Mouse (Mus musculus) cerebellum, adult (tissue): ENCODE measurements around the gene Zfp668.
"Not testable (repeated sequence)": the region's sequence is repeated elsewhere in the genome, so short reads cannot be mapped to it uniquely, and the experiment has no call there.

Experiments
- ATAC-seq: cut with Nextera tagmentation; 2 replicates; pipeline ENCODE4 v1.9.2; 2017; ENCODE audit warnings: mild to moderate bottlenecking, moderate library complexity, mixed read lengths; ENCODE audit not compliant: insufficient number of reproducible peaks, low FRiP score, low TSS enrichment

Gene Zfp668

DNA sequence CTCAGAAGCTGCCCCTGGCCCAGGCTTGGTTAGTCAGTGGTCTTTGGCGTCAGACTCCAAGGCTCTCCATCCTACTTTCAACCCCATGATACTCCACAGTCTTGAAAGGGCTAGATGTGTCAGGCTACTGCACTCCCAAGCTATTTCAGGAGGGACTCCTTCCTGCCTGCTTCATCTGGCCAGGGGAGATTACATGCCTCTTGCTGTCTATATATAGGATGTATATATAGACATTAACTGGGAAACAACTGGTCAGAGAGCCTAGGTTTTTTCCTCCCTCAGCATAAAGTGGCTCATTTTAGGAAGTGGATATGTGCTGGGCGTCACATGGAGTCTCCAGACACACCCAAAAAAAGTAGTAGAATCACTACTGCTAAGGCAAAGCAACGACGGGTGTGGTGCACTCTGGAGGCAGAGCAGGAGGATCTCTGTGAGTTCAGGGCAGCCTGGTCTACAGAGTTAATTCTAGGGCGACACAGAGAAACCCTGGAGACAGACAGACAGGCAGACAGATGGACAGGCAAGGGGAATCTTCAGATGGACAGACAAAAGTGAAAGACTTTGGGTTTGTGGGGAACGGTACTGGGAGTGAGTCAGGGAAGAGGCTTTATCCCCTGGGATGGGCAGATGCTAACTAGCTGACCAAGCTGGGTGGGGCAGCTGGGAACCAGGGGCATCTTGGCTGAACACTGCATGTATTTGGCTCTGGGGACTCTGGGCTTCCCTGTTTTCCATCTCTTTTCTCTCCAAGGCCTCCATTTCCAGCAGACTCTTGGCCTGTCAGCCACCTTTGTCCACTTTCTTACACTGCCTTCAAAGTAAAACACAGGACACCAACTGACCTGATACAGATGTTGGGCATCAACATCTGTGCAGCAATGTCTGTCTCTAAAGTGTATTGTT is 26.4 kb downstream of the Zfp668 start:
- ATAC-seq, result no peak

DNA sequence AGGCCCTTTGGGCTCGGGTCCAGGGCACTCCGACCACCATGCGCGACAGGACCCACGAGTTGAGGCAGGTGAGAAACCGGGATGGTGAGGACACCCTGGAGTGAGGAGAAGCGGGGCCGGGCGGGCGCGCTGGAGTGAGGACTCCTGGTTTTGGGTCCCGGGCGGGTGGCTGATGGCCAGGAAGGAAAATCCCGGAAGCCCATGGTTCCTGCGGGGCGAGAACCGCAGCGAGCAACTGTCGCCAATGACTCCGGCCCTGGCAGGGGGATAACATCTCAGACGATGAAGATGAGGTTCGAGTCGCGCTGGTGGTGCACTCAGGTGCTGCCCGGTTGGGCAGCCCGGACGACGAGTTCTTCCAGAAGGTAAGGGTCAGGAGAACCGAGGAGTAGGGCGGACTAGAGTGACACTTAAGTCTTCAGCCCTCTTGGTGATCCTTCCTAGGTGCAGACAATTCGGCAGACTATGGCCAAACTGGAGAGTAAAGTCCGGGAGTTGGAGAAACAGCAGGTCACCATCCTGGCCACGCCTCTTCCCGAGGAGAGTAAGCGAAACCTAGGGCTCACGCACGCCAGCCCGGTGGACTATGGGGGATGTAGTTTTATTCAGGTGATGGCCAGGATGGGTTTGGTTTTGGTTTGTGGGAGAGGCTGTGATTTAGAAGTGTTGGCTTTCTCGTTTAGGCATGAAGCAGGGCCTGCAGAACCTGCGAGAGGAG is 34.5 kb downstream of the Zfp668 start:
- ATAC-seq, result peak; percentile 60; the same call in 1 of the 2 replicates

DNA sequence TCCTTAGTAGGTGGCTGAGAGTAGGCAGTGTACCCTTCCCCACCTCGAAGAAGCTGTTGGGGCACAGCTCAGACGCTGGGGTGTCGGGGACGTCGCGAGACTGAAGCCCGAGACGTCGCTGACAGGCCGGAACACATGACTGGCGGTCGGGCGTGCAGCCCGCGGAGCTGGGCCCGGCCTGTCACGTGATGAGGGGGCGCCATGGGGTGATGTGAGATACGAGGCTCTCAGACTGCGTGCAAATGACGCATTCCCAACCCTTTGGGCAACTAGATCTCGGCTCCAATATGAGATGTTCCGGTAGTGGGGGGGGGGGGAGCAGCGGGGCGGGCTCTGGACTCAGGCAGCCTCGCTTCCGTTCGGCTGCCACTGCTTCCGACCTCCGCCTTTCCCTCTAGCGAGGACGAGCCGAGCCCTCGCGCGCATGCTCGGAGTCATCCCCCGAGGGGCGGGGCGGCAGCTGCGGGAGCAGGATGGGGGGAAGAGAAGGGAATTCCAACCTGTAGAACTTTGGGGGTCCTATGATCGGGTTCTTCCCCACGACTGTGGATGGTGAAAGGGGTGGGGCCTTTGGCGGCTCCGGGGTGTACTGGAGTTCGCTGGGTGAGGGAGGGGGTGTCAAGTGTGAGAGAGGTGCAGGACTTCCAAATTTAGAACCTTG is 35.2 kb downstream of the Zfp668 start:
- peak; percentile 82 for ATAC-seq

DNA sequence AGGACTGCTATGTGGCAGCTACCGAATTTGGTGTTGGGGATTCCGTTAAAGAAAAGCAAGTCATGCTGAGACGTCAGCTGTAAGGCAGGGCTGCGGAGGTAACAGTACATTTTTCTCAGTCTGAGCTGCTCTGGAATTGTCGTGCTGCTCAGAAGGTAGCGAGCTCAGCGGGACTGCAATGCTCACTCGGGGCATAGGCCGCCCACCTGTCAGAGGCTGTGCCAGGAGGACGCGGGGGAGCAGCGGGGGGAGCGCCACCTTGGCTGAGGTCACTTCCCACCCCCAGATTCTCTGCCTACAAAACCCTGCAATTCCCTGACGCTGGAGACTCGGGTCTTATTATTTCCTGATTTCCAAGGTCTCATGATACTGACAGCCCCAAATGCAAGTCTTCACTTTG is 35.7 kb downstream of the Zfp668 start:
- peak; percentile 17; the same call in 1 of the 2 replicates for ATAC-seq

DNA sequence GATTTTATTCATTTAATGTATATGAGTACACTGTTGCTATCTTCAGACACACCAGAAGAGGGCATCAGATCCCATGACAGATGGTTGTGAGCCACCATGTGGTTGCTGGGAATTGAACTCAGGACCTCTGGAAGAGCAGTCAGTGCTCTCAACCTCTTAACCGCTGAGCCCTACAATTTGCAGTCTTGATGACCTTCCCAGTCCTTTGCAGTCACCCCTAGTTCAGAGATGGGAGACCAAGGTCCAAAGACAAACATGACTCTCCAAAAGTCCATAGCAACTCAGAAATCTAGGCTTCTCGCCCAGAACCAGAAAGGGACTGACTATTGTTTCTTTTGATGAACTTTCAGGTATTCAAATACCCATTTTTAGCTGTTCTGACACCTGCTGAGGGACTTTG is 36.6 kb downstream of the Zfp668 start:
- not testable (repeated sequence) for ATAC-seq

DNA sequence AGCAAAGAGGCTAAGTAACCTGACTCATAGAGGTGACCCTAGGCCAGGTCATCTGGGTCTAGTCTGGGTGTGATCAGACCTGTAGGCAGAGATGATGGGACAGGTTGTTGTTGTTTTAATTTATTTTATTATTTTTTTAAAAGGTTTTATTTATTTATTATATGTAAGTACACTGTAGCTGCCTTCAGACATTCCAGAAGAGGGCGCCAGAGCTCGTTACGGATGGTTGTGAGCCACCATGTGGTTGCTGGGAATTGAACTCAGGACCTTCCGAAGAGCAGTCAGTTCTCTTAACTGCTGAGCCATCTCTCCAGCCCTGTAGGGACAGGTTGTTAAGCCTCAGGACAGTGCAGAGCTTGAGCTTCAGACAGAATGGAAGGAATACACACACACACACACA is 38.8 kb downstream of the Zfp668 start:
- not testable (repeated sequence) for ATAC-seq

DNA sequence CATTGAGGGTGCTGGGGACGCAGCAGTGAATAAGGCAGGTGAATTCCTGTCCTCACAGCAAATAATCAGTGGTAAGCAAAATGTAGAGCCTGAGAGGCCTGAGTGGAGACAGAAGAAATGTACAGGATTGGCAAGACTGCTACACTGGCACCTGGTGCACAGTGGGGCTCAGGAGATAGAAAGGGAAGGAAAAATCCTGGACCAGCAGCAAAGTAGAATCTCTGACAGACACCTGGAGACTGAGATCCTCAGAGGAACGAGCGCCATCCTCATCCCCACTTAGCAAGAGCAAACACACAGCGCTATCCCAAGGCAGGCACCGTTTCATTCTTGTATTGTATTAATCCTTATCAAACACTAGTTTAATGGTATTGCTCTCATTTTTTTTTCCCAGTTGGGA is 39.2 kb downstream of the Zfp668 start:
- no peak for ATAC-seq

DNA sequence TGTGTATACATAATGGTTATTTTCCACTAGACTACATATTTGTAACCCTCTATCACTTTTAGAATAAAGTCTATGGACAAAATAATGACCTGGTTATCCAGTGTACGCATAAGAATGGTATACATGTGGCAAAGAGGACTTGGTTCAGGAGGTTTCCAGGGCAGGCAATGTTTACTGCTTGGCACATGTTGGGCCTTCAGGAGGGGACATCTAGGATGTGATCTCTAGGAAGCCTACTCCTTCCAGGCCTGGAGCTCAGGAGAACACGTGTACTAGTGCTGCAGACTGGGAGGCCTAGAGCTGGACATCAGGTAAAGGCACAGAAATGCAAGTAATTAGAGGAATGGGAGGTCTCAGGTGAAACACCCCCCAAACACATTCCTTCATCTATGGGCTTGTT is 41.1 kb downstream of the Zfp668 start:
- no peak for ATAC-seq

DNA sequence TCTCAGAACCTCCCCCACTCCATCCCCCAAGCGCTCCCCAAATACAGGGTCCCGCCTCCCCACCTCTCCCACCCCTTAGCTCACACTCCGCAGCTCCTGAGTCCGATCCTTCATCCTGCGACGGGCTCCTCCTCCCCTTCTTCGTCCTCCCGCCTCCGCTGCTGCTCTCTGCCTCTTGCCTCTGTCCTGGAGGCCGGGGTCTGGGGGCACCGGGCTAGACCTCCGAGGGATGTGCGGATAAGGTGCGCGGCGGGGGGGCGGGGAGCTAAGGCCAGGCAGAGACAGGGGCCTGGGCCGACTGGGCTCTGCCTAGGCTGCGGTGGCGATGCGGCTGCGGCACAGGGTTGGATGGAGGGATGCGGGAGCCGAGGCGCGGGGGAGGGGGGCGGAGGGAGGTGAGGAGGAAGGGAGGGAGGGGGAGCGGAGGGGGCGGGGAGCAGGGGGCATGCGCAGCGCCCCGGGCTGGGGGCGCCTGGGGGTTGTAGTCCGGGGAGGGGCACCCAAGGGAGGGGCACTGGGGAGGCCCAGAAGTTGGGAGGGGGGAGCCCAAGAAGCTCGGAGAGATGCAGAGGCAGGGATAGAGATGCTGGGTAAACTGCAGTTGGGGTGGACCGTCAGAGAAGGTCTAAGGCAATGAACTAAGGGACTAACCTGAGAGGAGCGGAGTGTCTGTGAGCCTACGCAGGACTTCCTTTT is 52.3 kb downstream of the Zfp668 start, which contains the start of the genes Stx4a and Stx1b:
Stx4a (plus strand) TSS at position 119 of the 696 bp plus-strand sequence.
Stx1b (minus strand) TSS at position 374 of the 696 bp plus-strand sequence.
- ATAC-seq, result peak; percentile 71

DNA sequence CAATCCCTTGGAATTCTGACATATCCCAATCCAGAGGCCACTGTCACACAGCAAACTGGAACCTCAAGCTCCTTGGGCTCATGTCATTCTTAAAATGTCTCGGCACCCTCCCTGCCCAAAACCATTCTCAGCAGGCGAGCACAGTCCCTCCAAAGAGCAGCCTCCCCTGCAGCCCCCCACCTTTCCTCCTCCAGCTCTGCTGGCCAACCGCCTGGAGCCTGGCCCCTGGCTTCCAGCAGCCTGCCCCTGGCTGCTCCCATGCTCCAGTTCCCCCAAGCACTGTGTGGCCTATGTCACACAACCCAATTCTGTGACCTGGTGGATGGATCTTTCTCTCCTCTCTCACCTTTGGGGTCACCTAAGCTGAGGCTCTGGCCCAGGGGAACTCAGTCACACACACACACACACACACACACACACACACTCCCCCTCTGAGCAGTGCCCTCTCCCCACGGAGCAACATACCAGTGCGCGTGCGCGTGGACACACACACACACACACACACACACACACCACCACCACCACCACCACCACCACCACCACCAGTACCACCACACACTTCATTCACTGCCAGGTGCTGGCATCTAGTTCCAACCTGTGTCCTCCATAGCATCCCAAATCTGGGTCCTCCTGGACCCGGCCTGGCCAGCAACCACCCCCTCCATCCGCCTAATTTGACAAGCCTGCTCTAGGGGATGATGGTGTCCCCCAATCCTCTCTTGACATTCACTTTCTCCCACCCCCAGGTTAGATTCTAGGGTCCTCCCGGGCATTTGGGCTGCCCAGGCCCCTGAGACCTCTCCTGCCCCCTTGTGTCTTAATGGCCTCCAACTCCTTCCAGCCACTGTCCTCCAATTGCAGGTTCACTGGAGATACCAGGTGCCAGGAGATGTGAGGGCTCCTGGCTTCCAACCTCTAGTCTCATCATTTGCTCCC is 53.1 kb downstream of the Zfp668 start:
- ATAC-seq, result peak; percentile 32; the same call in 1 of the 2 replicates

DNA sequence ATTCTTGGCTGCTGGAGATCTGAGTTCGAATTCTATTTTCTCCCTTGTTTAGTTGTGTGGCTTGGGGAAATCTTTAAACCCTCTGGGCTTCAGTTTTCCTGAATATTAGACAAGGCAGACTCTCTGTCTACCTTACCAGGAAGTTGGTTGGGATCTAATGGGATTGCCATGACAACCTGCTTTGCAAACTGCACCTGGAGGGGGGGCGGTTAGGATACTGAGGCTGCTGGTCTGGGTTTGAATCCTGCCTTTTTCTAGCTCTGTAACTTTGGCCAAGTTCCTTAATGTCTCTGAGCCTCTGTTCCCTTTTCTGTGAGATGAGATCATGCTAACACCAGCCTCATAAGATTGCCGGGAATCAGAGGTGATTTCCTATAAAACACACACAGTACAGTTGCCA is 54.1 kb downstream of the Zfp668 start:
- ATAC-seq, result no peak

DNA sequence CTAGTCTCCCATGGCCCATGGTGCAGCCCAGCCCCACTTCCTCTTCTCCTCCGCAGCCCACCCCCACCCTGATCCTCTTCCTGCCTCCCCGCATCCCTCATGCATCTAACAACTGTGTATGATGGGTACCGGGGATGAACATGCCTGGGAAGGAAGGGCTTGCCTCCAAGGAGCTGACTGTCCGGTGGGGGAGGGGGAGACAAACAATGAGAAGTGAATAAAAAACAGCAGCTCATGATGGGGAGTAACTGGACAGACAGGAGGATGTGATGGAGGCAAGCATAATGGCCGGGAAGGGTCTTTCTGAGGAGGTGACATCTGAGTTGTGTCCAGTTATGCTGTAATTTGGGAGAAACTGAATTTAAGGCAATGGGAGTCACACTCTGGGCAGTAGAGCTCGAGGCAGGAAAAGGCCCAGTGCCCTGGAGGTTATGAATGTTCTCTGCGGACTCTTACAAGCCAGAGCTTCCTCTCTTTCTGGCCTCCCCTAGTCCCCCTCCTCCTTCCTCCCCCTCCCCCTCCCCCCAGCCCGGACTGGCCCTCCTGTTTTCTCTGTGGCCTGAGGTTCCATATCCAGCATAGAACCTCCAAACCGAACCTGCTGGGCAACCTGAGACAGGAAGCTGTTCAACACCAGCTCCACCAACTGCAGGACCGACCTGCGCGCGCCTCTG is 55.7 kb downstream of the Zfp668 start:
- ATAC-seq, result no peak

DNA sequence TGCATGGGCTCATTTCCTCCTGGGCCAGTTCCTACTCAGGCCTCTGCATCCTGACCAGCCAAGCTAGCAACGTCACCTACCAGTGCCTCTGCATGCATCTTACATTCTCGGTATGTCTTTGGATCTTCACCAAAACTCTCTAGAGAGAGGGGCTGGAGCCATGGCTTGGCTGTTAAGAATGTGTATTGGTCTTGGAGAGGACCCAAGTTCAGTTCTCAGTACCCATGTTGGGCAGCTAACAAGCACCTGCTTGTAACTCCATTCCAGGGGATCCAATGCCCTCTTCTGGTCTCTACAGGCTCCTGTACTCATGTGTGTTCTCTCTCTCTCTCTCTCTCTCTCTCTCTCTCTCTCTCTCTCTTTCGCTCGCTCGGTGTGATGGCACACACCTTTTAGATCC is 58.9 kb downstream of the Zfp668 start:
- ATAC-seq, result no peak

DNA sequence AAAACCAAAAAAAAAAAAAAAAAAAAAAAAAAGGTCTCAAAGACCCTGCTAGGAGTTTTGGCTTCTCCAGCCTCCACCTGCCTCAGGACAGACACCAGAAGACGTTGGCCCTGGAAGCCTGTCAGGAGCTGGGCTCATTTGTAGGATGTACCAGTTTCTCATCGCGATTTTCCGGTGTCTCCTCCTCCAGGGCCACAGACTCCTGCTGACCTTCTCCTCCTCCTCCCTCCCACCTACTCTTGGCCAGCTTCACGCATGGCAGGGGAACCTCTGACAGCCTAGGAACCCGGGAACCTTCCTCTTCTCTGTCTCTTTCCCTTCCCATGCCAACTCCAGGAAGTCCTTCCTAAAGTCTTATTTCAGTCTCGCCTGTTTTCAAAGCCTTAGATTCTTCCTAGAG is 59.6 kb downstream of the Zfp668 start:
- no peak for ATAC-seq

DNA sequence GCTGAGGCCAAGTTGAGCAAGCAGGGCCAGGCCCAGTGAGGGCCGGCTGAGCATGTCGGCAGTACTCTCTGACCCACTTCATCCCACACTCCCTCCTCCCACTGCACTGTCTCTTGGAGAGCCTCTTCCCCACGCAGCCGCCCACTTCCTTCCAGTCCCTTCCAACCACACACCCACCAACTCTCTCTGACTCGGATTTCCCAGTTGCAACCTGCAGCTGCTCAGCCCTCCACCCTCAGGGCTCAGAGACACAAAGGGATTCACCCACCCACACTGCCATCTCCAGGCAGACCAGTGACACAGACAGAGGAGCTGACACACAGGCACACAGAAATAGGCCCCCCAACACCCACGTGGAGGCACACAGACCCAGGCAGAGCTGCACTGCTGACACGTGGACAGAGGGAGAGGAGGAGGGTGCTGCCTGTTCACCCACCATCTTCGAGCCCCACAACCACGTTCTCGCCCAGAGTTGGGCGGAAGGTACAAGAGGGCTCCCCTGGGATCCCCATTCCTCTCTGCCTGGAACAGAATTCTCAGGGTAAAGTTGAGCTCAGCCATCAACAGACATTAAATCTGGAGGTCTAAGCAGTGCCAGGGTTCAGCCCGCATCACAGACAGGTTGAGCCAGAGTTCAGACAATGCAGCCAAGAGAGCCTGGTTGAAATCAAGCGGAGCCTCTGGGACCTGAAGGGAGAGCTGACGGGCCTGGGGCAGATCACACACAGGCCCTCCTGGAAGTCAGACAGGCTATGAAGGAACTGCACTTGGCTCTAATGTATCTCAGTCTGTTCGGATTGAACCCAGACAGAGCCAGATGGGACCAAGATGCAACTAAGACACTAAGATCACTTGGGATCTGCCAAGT is 60.4 kb downstream of the Zfp668 start:
- 0 out of 2 replicates have a peak, but pooled peaks have one; percentile 21 for ATAC-seq

DNA sequence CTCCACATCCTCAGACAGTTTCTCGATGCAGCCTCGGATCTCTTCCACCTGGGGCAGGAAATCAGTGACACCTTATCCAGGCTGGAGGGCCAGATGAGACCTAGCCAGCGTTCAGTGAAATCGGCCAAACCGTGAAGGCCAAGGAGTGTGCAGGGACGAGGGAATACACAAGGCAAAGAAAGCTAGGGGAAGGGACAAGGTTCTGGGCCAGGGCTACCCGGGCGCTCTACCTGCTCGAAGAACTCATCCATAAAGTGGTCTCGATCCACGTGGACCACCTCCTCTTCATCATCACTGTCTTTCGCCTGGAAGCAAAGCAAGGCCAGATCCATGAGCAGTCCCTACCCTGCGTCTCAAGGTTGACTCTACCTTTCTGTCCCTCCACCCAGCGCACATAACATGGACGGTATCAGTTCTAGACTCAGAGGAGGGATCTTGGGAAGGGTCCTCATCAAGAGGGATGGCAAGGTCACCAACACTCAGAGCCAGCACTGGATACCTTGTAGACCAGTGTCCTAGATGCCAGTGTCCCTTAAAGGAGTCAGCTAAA is 61.4 kb downstream of the Zfp668 start:
- no peak for ATAC-seq

DNA sequence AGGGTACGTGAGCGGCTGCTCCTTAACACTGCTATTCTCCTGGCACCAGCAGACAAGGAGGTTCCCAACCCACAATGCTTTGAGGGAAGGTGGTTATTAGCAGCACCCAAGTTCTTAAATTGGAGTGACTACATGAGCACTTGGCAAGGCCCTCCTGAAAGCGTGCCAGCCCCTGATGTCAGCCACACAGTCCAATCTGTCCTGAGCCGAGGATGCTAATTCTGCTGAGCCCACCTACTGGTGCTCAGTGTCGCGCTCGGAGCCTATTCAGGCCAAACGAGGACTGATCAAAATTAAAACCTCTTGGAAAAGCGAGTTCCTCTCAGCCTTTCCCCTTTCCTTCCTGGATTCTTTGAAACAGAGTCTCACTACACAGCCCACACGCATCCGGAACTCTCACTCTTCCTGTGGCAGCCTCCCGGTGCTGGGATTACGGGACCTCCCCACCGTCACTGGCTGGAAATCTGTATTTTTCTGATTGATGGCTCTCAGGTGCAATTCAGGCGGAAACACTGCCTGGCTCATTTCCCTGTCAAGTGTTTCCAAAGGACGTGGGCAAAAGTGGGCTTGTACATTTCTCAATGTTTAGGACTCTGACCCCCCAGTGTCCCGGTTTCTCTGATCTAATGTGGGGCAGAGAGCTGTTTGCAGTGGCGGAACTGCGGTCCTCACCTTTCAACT is 62.2 kb downstream of the Zfp668 start:
- ATAC-seq, result peak; percentile 77; the same call in 1 of the 2 replicates
